Mouse (Mus musculus): Measurements from ENCODE around the gene Ddhd1. TPM values are rescaled to one million over a fixed set of nuclear protein-coding genes. Genes with fewer than 3 reads are reported as not detected.
A peak's percentile ranks its signal among the peaks of the same experiment; 100 is the strongest.

Ddhd1 gene
- polyA plus RNA-seq, 1 experiment: 10.6 TPM

- H3K36me3 ChIP-seq (ENCODE audit: control insufficient read depth, insufficient read depth, low read length): peaks cover 2% of the 10 kb centered on the region; the same call in 1 of the 2 replicates
- TF ChIP-seq POLR2A (IDR thresholded peaks at IDR 0.05; ENCODE audit: low read depth, low read length): no peak
- no peak for TF ChIP-seq CTCF (IDR thresholded peaks at IDR 0.05; ENCODE audit: extremely low read depth, insufficient read depth, insufficient read length, insufficient replicate concordance)
- peak overlapping the region; percentile 87 for H3K4me3 ChIP-seq (ENCODE audit: extremely low read depth, insufficient read depth, insufficient read length)
- DNase-seq (ENCODE audit: low read depth in 1 of 2, low spot score in 2 of 2): peak in 1 of 2 experiments; percentile 38
- peak overlapping the region; percentile 95 for H3K27ac ChIP-seq (ENCODE audit: insufficient read depth, low read length)
- no peaks in the 10 kb centered on the region; the same call in 1 of the 2 replicates for H3K27me3 ChIP-seq (ENCODE audit: control insufficient read depth, insufficient read depth, low read length)
- 1% methylated on average over 69 of the region's 69 CpGs for WGBS
- H3K4me1 ChIP-seq (ENCODE audit: control insufficient read depth, insufficient read depth, insufficient read length): peaks cover 11% of the 10 kb centered on the region; the same call in 1 of the 2 replicates
These were observed 907 bp downstream of the Ddhd1 start for GRCm38 (mm10) chr14:45656831-45657640.

GRCm38 (mm10) chr14:45654876-45655416 lies 3.0 kb downstream of the Ddhd1 start:
- peaks cover 2% of the 10 kb centered on the region; the same call in 1 of the 2 replicates for H3K36me3 ChIP-seq (ENCODE audit: control insufficient read depth, insufficient read depth, low read length)

GRCm38 (mm10) chr14:45653756-45654155 lies 4.2 kb downstream of the Ddhd1 start:
- 79% methylated on average over 2 of the region's 2 CpGs for WGBS
- no peaks in the 10 kb centered on the region; the same call in 1 of the 2 replicates for H3K27me3 ChIP-seq (ENCODE audit: control insufficient read depth, insufficient read depth, low read length)
- H3K36me3 ChIP-seq (ENCODE audit: control insufficient read depth, insufficient read depth, low read length): peaks cover 2% of the 10 kb centered on the region; the same call in 1 of the 2 replicates
- H3K27ac ChIP-seq (ENCODE audit: insufficient read depth, low read length): no peak overlapping the region
- no peak for TF ChIP-seq POLR2A (IDR thresholded peaks at IDR 0.05; ENCODE audit: low read depth, low read length)
- no peak for TF ChIP-seq CTCF (IDR thresholded peaks at IDR 0.05; ENCODE audit: extremely low read depth, insufficient read depth, insufficient read length, insufficient replicate concordance)
- DNase-seq (ENCODE audit: low read depth in 1 of 2, low spot score in 2 of 2): no peak
- no peak overlapping the region for H3K4me3 ChIP-seq (ENCODE audit: extremely low read depth, insufficient read depth, insufficient read length)
- peaks cover 11% of the 10 kb centered on the region; the same call in 1 of the 2 replicates for H3K4me1 ChIP-seq (ENCODE audit: control insufficient read depth, insufficient read depth, insufficient read length)

More at GRCm38 (mm10) chr14:45654876-45655416, 3.0 kb downstream of the Ddhd1 start:
- 93% methylated on average over 13 of the region's 13 CpGs for WGBS
- Histone ChIP-seq H3K4me1 (ENCODE audit: control insufficient read depth, insufficient read depth, insufficient read length) (peaks cover 11% of the 10 kb centered on the region; the same call in 1 of the 2 replicates), H3K27ac (ENCODE audit: insufficient read depth, low read length) (no peak overlapping the region), H3K27me3 (ENCODE audit: control insufficient read depth, insufficient read depth, low read length) (no peaks in the 10 kb centered on the region; the same call in 1 of the 2 replicates), H3K4me3 (ENCODE audit: extremely low read depth, insufficient read depth, insufficient read length) (no peak overlapping the region)
- TF ChIP-seq CTCF (IDR thresholded peaks at IDR 0.05; ENCODE audit: extremely low read depth, insufficient read depth, insufficient read length, insufficient replicate concordance): no peak
- TF ChIP-seq POLR2A (IDR thresholded peaks at IDR 0.05; ENCODE audit: low read depth, low read length): no peak
- no peak for DNase-seq (ENCODE audit: low read depth in 1 of 2, low spot score in 2 of 2)

- no peaks in the 10 kb centered on the region for H3K36me3 ChIP-seq (ENCODE audit: control insufficient read depth, insufficient read depth, low read length)
- no peak overlapping the region for H3K4me3 ChIP-seq (ENCODE audit: extremely low read depth, insufficient read depth, insufficient read length)
- no peak overlapping the region for H3K27ac ChIP-seq (ENCODE audit: insufficient read depth, low read length)
- H3K4me1 ChIP-seq (ENCODE audit: control insufficient read depth, insufficient read depth, insufficient read length): peaks cover 3% of the 10 kb centered on the region; the same call in 1 of the 2 replicates
- TF ChIP-seq POLR2A (IDR thresholded peaks at IDR 0.05; ENCODE audit: low read depth, low read length): no peak
- no peak for TF ChIP-seq CTCF (IDR thresholded peaks at IDR 0.05; ENCODE audit: extremely low read depth, insufficient read depth, insufficient read length, insufficient replicate concordance)
- DNase-seq (ENCODE audit: low read depth in 1 of 2, low spot score in 2 of 2): no peak
- WGBS: 81% methylated on average over 11 of the region's 11 CpGs
- H3K27me3 ChIP-seq (ENCODE audit: control insufficient read depth, insufficient read depth, low read length): no peaks in the 10 kb centered on the region
These were observed 8.7 kb downstream of the Ddhd1 start for GRCm38 (mm10) chr14:45648999-45649818.

GRCm38 (mm10) chr14:45648144-45648543 lies 9.8 kb downstream of the Ddhd1 start:
- DNase-seq (ENCODE audit: low read depth in 1 of 2, low spot score in 2 of 2): no peak
- H3K4me3 ChIP-seq (ENCODE audit: extremely low read depth, insufficient read depth, insufficient read length): no peak overlapping the region
- no peak overlapping the region for H3K27ac ChIP-seq (ENCODE audit: insufficient read depth, low read length)
- TF ChIP-seq CTCF (IDR thresholded peaks at IDR 0.05; ENCODE audit: extremely low read depth, insufficient read depth, insufficient read length, insufficient replicate concordance) (no peak), POLR2A (IDR thresholded peaks at IDR 0.05; ENCODE audit: low read depth, low read length) (no peak)
- no peaks in the 10 kb centered on the region for H3K36me3 ChIP-seq (ENCODE audit: control insufficient read depth, insufficient read depth, low read length)
- WGBS: 72% methylated on average over 3 of the region's 3 CpGs
- no peaks in the 10 kb centered on the region for H3K27me3 ChIP-seq (ENCODE audit: control insufficient read depth, insufficient read depth, low read length)
- peaks cover 3% of the 10 kb centered on the region; the same call in 1 of the 2 replicates for H3K4me1 ChIP-seq (ENCODE audit: control insufficient read depth, insufficient read depth, insufficient read length)

GRCm38 (mm10) chr14:45647632-45648031 lies 10.3 kb downstream of the Ddhd1 start:
- TF ChIP-seq CTCF (IDR thresholded peaks at IDR 0.05; ENCODE audit: extremely low read depth, insufficient read depth, insufficient read length, insufficient replicate concordance): no peak
- TF ChIP-seq POLR2A (IDR thresholded peaks at IDR 0.05; ENCODE audit: low read depth, low read length): no peak
- 93% methylated on average over 11 of the region's 11 CpGs for WGBS
- no peak overlapping the region for H3K4me3 ChIP-seq (ENCODE audit: extremely low read depth, insufficient read depth, insufficient read length)

More at GRCm38 (mm10) chr14:45647632-45648031, 10.3 kb downstream of the Ddhd1 start:
- Histone ChIP-seq H3K27ac (ENCODE audit: insufficient read depth, low read length) (no peak overlapping the region), H3K36me3 (ENCODE audit: control insufficient read depth, insufficient read depth, low read length) (no peaks in the 10 kb centered on the region), H3K27me3 (ENCODE audit: control insufficient read depth, insufficient read depth, low read length) (no peaks in the 10 kb centered on the region), H3K4me1 (ENCODE audit: control insufficient read depth, insufficient read depth, insufficient read length) (peaks cover 3% of the 10 kb centered on the region; the same call in 1 of the 2 replicates)
- no peak for DNase-seq (ENCODE audit: low read depth in 1 of 2, low spot score in 2 of 2)
